Mouse (Mus musculus) liver, embryonic 12.5 days (tissue): ENCODE results near the gene Lca5l. TPM values are rescaled to one million over a fixed set of nuclear protein-coding genes. Genes with fewer than 3 reads are reported as not detected.
A peak's percentile ranks its signal among the peaks of the same experiment; 100 is the strongest.

Experiments used
- ATAC-seq: fragments of 200-750 bp; cut with Nextera tagmentation; 2 replicates; pipeline ENCODE4 v1.8.0; 2017; ENCODE audit warnings: moderate number of reproducible peaks, mild to moderate bottlenecking, moderate library complexity
- H3K27ac ChIP-seq: fragments of 300-500 bp; sonication (generic); 2 replicates; pipeline ENCODE4 v1.5.1; 2016; ENCODE audit warnings: mild to moderate bottlenecking
- H3K27me3 ChIP-seq: fragments of 300-500 bp; sonication (generic); replicated peaks from 2 replicates; pipeline ENCODE4 v1.6.1; 2016; ENCODE audit warnings: mild to moderate bottlenecking, moderate library complexity
- H3K36me3 ChIP-seq: fragments of 300-500 bp; sonication (generic); 2 replicates; pipeline ENCODE4 v1.6.1; 2016; ENCODE audit warnings: mild to moderate bottlenecking, moderate library complexity
- H3K4me1 ChIP-seq: fragments of 300-500 bp; sonication (generic); 2 replicates; pipeline ENCODE4 v1.6.1; 2016
- H3K4me2 ChIP-seq: fragments of 300-500 bp; sonication (generic); 2 replicates; pipeline ENCODE4 v1.6.1; 2016; ENCODE audit warnings: mild to moderate bottlenecking, moderate library complexity
- H3K4me3 ChIP-seq: fragments of 300-500 bp; sonication (generic); 2 replicates; pipeline ENCODE4 v1.5.1; 2016; ENCODE audit warnings: mild to moderate bottlenecking, moderate library complexity
- H3K9ac ChIP-seq: fragments of 300-500 bp; sonication (generic); 2 replicates; pipeline ENCODE4 v1.6.1; 2016; ENCODE audit warnings: mild to moderate bottlenecking, moderate library complexity
- H3K9me3 ChIP-seq: fragments of 300-500 bp; sonication (generic); replicated peaks from 2 replicates; pipeline ENCODE4 v1.6.1; 2016; ENCODE audit warnings: mild to moderate bottlenecking, moderate library complexity
- WGBS: fragments of 180-500 bp; shearing (Covaris S2); methylation state at CpG from one replicate; pipeline ENCODE4 v1.1.7; 2016; ENCODE audit not compliant: insufficient replicate concordance; 5-methylcytosine and 5-hydroxymethylcytosine counted together
- polyA plus RNA-seq: library from polyadenylated mRNA; unstranded; fragments of >200 nt; fragmentation: Nextera tagmentation; extraction: Ambion mirVana; gene quantifications from 2 replicates; pipeline ENCODE4 v1.2.1, GENCODE M21; 2016

Gene Lca5l
- 0.17 and 0.20 TPM in 2 replicates for polyA plus RNA-seq

DNA sequence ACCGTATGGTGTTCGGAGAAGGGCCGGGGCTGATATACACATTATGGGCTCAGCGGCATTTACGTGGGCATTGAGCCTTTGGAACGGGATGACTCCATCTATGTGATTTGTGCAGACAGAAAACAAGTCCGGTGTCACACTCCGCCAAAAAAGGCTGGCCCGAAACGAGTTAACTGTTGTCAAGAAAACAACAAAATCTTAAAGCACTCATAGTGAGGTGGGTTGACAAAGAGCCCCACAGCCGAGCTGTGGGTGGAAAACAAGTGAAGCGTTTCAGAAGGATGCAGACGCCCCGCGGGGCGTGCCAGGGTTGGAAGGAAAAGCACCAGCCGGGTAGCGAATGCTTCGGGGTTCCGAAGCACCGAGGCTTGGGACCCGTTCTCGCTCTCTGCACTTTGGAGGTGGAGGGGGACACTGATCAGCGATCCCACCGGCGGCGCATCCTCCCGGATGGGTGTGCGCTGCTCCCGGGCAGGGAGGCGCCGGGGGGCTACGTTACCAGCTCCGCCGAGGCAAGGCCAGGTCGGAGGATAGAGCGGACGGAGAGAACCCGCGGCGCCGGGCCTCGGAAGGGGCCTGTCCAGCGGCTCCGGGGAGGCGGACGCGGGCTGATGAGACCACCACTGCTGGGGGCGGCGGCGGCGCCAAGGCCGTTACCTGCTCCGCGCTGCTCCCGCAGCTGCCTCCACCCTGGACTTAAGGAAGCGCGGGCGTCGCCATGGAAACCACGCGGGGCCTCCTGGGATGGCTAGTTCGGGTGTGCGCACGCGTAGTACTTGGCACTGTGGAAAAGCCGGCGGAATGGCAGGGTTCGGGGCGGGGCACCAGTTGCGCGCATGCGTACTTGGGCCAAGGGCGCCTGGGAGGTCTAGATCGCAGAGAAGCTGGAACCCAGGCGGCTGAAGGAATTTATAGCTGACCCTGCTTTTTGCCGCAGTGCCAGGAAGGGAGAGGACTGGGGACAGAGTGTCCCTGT lies at the start of gene Lca5l:
Gene Lca5l (minus strand): TSS at position 741 of the 976 bp plus-strand sequence.
- 1% methylated on average over 74 of the region's 77 CpGs for WGBS
- Histone ChIP-seq H3K27ac (no peak within 1 kb of the TSS), H3K36me3 (no peaks in the 10 kb centered on the region), H3K4me3 (peak within 1 kb of the TSS; percentile 76), H3K4me1 (peaks cover 11% of the 10 kb centered on the region), H3K9ac (peak within 1 kb of the TSS; percentile 70), H3K27me3 (peaks cover 22% of the 10 kb centered on the region), H3K4me2 (peak within 1 kb of the TSS; percentile 99), H3K9me3 (no peaks in the 10 kb centered on the region)
- peak; percentile 98 for ATAC-seq

- no peak for ATAC-seq
- Histone ChIP-seq H3K36me3 (no peaks in the 10 kb centered on the region), H3K4me2 (no peak within 1 kb of the TSS), H3K9ac (no peak within 1 kb of the TSS), H3K27me3 (no peaks in the 10 kb centered on the region), H3K9me3 (no peaks in the 10 kb centered on the region), H3K4me3 (no peak within 1 kb of the TSS), H3K27ac (no peak within 1 kb of the TSS), H3K4me1 (no peaks in the 10 kb centered on the region)
- 74% methylated on average over 17 of the region's 17 CpGs for whole genome bisulfite sequencing
Measured at GRCm38 (mm10) chr16:96235366-96235970, 43.4 kb upstream of the Lca5l start, which contains the start of gene B3galt5. Gene B3galt5 (plus strand): TSS chr16:96235801.

GRCm38 (mm10) chr16:96233996-96234395 lies 41.9 kb upstream of the Lca5l start:
- Histone ChIP-seq H3K27me3 (no peaks in the 10 kb centered on the region), H3K4me3 (no peak overlapping the region), H3K9me3 (no peaks in the 10 kb centered on the region), H3K4me1 (no peaks in the 10 kb centered on the region), H3K36me3 (no peaks in the 10 kb centered on the region), H3K27ac (no peak overlapping the region), H3K4me2 (no peak overlapping the region), H3K9ac (no peak overlapping the region)
- no peak for ATAC-seq
- WGBS = 68% methylated on average over 8 of the region's 8 CpGs

GRCm38 (mm10) chr16:96231974-96232373 lies 39.9 kb upstream of the Lca5l start:
- ATAC-seq = no peak
- Histone ChIP-seq H3K4me1 (no peaks in the 10 kb centered on the region), H3K9ac (no peak overlapping the region), H3K9me3 (no peaks in the 10 kb centered on the region), H3K27me3 (no peaks in the 10 kb centered on the region), H3K27ac (no peak overlapping the region), H3K36me3 (no peaks in the 10 kb centered on the region), H3K4me3 (no peak overlapping the region), H3K4me2 (no peak overlapping the region)
- 70% methylated on average over 8 of the region's 8 CpGs for WGBS

- no peak for ATAC-seq
- no peak overlapping the region for H3K27ac ChIP-seq
Measured at GRCm38 (mm10) chr16:96231251-96231650, 39.2 kb upstream of the Lca5l start.

DNA sequence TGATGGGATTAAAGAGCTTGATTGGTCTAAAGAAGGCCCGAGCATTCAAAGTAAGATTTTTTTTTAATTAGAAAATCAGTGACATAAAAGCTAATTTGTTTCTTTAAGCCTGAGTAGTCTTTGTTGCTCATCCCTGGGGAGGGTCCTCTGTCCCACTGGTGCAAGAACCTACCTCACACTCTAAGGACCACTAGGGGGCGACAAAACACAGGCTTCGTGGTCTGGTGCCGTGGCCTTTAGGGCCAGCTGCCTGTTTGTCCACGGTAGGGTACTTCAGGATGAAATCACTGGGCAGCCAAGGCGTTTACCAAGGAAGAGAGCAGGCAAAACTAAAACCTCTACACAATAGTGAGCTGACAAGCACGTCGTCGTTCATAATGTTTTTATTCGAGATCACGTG lies 38.3 kb upstream of the Lca5l start:
- H3K9ac ChIP-seq = no peak overlapping the region
- no peaks in the 10 kb centered on the region for H3K9me3 ChIP-seq
- 28% methylated on average over 11 of the region's 11 CpGs for WGBS
- H3K4me3 ChIP-seq = no peak overlapping the region
- H3K27ac ChIP-seq = no peak overlapping the region
- H3K4me1 ChIP-seq = no peaks in the 10 kb centered on the region
- ATAC-seq = no peak
- H3K27me3 ChIP-seq = no peaks in the 10 kb centered on the region
- H3K36me3 ChIP-seq = no peaks in the 10 kb centered on the region
- H3K4me2 ChIP-seq = no peak overlapping the region

More at GRCm38 (mm10) chr16:96231251-96231650, 39.2 kb upstream of the Lca5l start:
- Histone ChIP-seq H3K27me3 (no peaks in the 10 kb centered on the region), H3K4me2 (no peak overlapping the region), H3K9me3 (no peaks in the 10 kb centered on the region), H3K9ac (no peak overlapping the region), H3K4me1 (no peaks in the 10 kb centered on the region), H3K4me3 (no peak overlapping the region), H3K36me3 (no peaks in the 10 kb centered on the region)
- 78% methylated on average over 4 of the region's 4 CpGs for WGBS

DNA sequence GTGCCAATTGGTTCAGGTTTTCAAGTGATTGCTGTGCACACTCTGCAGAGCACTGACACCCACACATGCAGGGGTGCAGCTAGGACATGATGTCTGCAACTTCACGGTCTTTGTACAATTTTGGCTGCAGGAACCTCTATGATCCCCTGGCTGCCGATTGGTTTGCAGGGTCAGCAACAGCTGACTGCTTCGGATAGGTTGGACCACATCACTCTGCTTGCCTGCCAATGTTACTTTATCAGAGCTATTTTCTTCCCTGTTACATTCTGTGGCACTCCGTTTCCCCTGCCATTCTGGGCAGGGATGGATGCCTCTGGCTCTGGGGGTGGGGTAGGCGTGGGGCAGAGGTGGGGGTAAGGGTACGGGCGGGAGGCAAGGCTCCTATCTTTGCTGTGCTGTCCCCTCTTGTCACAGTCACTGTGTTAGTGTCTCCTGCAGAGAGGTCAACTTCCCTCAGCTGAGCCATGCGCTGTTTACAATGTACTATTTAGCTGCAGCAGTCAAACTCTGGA lies 37.0 kb upstream of the Lca5l start:
- Histone ChIP-seq H3K4me2 (no peak overlapping the region), H3K27ac (no peak overlapping the region), H3K4me3 (no peak overlapping the region), H3K27me3 (no peaks in the 10 kb centered on the region), H3K9ac (no peak overlapping the region), H3K9me3 (no peaks in the 10 kb centered on the region), H3K36me3 (no peaks in the 10 kb centered on the region), H3K4me1 (no peaks in the 10 kb centered on the region)
- 54% methylated on average over 8 of the region's 8 CpGs for WGBS
- no peak for ATAC-seq

DNA sequence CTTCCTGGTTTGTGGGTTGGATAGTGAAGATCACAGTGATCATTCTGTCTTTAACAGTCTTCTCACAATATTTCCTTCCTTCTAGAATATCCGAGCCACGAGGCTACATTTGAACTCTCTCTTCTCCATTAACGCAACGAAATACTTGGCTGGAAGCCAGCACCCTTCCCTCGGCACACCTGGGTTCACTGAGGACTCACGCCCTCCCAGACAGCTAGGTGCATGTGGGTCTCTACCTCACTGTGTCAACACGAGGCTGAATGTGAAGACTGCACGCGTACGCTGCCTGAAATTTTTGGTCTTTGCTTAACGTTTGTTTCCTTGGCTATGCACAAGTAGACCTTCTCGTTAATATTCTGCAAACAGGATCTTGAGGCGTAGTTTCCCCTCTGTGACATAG lies 36.4 kb upstream of the Lca5l start:
- Histone ChIP-seq H3K36me3 (no peaks in the 10 kb centered on the region), H3K27me3 (no peaks in the 10 kb centered on the region), H3K9me3 (no peaks in the 10 kb centered on the region), H3K27ac (no peak overlapping the region), H3K4me2 (no peak overlapping the region), H3K9ac (no peak overlapping the region), H3K4me1 (no peaks in the 10 kb centered on the region), H3K4me3 (no peak overlapping the region)
- no peak for ATAC-seq
- 58% methylated on average over 13 of the region's 13 CpGs for WGBS

DNA sequence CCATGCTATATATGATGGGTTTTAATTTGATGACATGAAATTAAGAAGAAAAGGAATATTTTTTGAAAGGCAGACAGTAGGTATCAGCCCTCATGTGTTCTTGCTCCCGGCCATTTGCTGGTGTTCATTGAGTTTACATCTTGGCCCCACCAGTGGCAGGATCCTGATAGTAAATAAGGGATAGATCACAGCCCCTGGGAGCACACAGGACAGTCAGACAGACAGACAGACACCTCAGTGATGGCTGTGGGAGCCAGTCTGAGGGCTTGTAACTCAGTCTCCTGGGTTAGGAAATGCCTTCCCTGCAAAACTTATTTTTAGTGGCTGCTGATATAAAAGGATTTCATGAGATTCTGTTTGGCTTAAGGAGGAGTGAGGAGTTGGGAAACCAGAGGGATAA lies 30.4 kb upstream of the Lca5l start:
- Histone ChIP-seq H3K36me3 (no peaks in the 10 kb centered on the region), H3K4me3 (no peak overlapping the region), H3K27me3 (no peaks in the 10 kb centered on the region), H3K9ac (no peak overlapping the region), H3K27ac (no peak overlapping the region), H3K9me3 (no peaks in the 10 kb centered on the region), H3K4me2 (no peak overlapping the region), H3K4me1 (no peaks in the 10 kb centered on the region)
- WGBS = 68% methylated on average over 1 of the region's 1 CpGs
- ATAC-seq = no peak

GRCm38 (mm10) chr16:96221959-96222358 lies 29.9 kb upstream of the Lca5l start:
- no peak overlapping the region for H3K27ac ChIP-seq
- no peaks in the 10 kb centered on the region for H3K9me3 ChIP-seq
- H3K9ac ChIP-seq = no peak overlapping the region
- 68% methylated on average over 3 of the region's 3 CpGs for WGBS
- no peak overlapping the region for H3K4me3 ChIP-seq
- no peaks in the 10 kb centered on the region for H3K4me1 ChIP-seq
- no peak overlapping the region for H3K4me2 ChIP-seq
- no peaks in the 10 kb centered on the region for H3K27me3 ChIP-seq
- no peak for ATAC-seq
- H3K36me3 ChIP-seq = no peaks in the 10 kb centered on the region

DNA sequence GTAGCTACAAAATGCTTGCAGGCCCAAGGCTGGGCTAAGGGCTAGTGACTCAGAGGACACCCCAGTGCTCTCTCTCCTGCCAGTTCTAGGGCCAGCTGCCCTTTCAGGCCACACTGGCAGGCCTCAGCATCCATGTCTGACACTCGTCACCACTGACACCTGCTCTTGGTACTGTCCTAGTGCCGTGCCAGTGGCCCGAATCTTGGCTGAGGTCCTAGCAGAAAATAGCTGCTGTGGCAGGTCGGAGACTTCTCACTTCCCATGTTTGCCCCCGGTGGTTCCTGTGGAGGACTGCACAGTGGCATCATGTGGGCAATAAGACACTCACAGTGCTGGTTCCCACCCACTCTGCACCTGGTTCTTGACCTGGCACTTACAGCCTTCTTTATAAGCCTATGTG lies 29.4 kb upstream of the Lca5l start:
- 66% methylated on average over 5 of the region's 5 CpGs for WGBS
- no peak overlapping the region for H3K4me2 ChIP-seq
- H3K4me1 ChIP-seq = no peaks in the 10 kb centered on the region
- no peak overlapping the region for H3K4me3 ChIP-seq
- H3K27ac ChIP-seq = no peak overlapping the region
- no peak overlapping the region for H3K9ac ChIP-seq
- no peaks in the 10 kb centered on the region for H3K27me3 ChIP-seq
- no peaks in the 10 kb centered on the region for H3K9me3 ChIP-seq
- no peaks in the 10 kb centered on the region for H3K36me3 ChIP-seq
- no peak for ATAC-seq

- Histone ChIP-seq H3K9me3 (no peaks in the 10 kb centered on the region), H3K36me3 (no peaks in the 10 kb centered on the region), H3K4me1 (no peaks in the 10 kb centered on the region), H3K4me3 (no peak overlapping the region), H3K27ac (no peak overlapping the region), H3K4me2 (no peak overlapping the region), H3K27me3 (no peaks in the 10 kb centered on the region), H3K9ac (no peak overlapping the region)
- ATAC-seq = no peak
- WGBS = 77% methylated on average over 4 of the region's 4 CpGs
Measured at GRCm38 (mm10) chr16:96213027-96213426, 21.0 kb upstream of the Lca5l start.
